Mouse (Mus musculus) liver, adult 2 months (tissue): Measurements from ENCODE around the gene Rps27.

Experiments used
- CTCF ChIP-seq: fragments of 200-500 bp; IDR thresholded peaks from 2 replicates; pipeline ENCODE4 v1.5.1; 2011; ENCODE audit warnings: low read depth, low read length, control low read depth
- POLR2A ChIP-seq: fragments of 200-500 bp; IDR thresholded peaks from 2 replicates; pipeline ENCODE4 v1.6.1; 2011; ENCODE audit warnings: low read length, control low read depth; ENCODE audit not compliant: insufficient read depth; ENCODE audit errors: extremely low read depth

- TF ChIP-seq POLR2A (no peak), CTCF (no peak)
Measured at GRCm38 (mm10) chr3:90209908-90210566, 3.4 kb downstream of the Rps27 start.
